Mouse (Mus musculus) limb, embryonic 11.5 days (tissue): ENCODE measurements around the gene Bicdl2. TPM values are rescaled to one million over a fixed set of nuclear protein-coding genes. Genes with fewer than 3 reads are reported as not detected.

Experiments used
- ATAC-seq: fragments of 200-750 bp; cut with Nextera tagmentation; 2 replicates; pipeline ENCODE4 v1.8.0; 2017; ENCODE audit warnings: low read depth; ENCODE audit not compliant: insufficient number of reproducible peaks, low FRiP score, low TSS enrichment
- DNase-seq: peaks from one replicate; pipeline ENCODE4 v3.0.0-alpha.2; 2015; ENCODE audit warnings: low spot score
- H3K27ac ChIP-seq: fragments of 300-500 bp; sonication (generic); replicated peaks from 2 replicates; pipeline ENCODE4 v1.5.1; 2014; ENCODE audit warnings: low read depth, mild to moderate bottlenecking, low read length
- H3K27me3 ChIP-seq: fragments of 300-500 bp; sonication (generic); 2 replicates; pipeline ENCODE4 v1.6.1; 2014; ENCODE audit warnings: mild to moderate bottlenecking, low read length, mixed read lengths; ENCODE audit not compliant: control insufficient read depth, insufficient read depth
- H3K36me3 ChIP-seq: fragments of 300-500 bp; sonication (generic); 2 replicates; pipeline ENCODE4 v1.6.1; 2014; ENCODE audit warnings: mild to moderate bottlenecking, low read length, moderate library complexity, mixed read lengths; ENCODE audit not compliant: control insufficient read depth, insufficient read depth
- H3K4me1 ChIP-seq: fragments of 300-500 bp; sonication (generic); 2 replicates; pipeline ENCODE4 v1.6.1; 2014; ENCODE audit warnings: low read length, mixed read lengths; ENCODE audit not compliant: control insufficient read depth, insufficient read depth
- H3K4me2 ChIP-seq: fragments of 300-500 bp; sonication (generic); 2 replicates; pipeline ENCODE4 v1.6.1; 2014; ENCODE audit warnings: low read depth, mild to moderate bottlenecking, moderate library complexity; ENCODE audit not compliant: severe bottlenecking
- H3K4me3 ChIP-seq: fragments of 300-500 bp; sonication (generic); 2 replicates; pipeline ENCODE4 v1.5.1; 2014; ENCODE audit warnings: low read depth, low read length
- H3K9ac ChIP-seq: fragments of 300-500 bp; sonication (generic); 2 replicates; pipeline ENCODE4 v1.6.1; 2014; ENCODE audit warnings: mild to moderate bottlenecking, low read length
- H3K9me3 ChIP-seq: fragments of 300-500 bp; sonication (generic); 2 replicates; pipeline ENCODE4 v1.6.1; 2016; ENCODE audit warnings: low read length; ENCODE audit not compliant: control insufficient read depth
- WGBS: fragments of 180-500 bp; shearing (Covaris S2); extraction: QIAGEN DNeasy Blood & Tissue Kit; methylation state at CpG from one replicate; pipeline ENCODE4 v1.1.7; 2014; 5-methylcytosine and 5-hydroxymethylcytosine counted together
- polyA plus RNA-seq: library from polyadenylated mRNA; unstranded; fragments of >200 nt; fragmentation: Nextera tagmentation; extraction: Ambion mirVana; gene quantifications from 2 replicates; pipeline ENCODE4 v1.2.1, GENCODE M21; 2014

Bicdl2 gene
- polyA plus RNA-seq, 1 experiment from 2014 or later: 1.3 TPM

- WGBS: 0% methylated on average over 3 of the region's 3 CpGs
- Histone ChIP-seq H3K27me3 (no peaks in the 10 kb centered on the region), H3K4me2 (no peak overlapping the region), H3K4me1 (no peaks in the 10 kb centered on the region), H3K36me3 (no peaks in the 10 kb centered on the region), H3K27ac (no peak overlapping the region), H3K9ac (no peak overlapping the region), H3K4me3 (no peak overlapping the region), H3K9me3 (no peaks in the 10 kb centered on the region)
- DNase-seq (peak; percentile 90), ATAC-seq (no peak; the same call in 1 of the 2 replicates)
Measured at GRCm38 (mm10) chr17:23706212-23706611, 45.9 kb downstream of the Bicdl2 start.

GRCm38 (mm10) chr17:23717003-23717402, 56.7 kb downstream of the Bicdl2 start:
- no peaks in the 10 kb centered on the region for H3K27me3 ChIP-seq
- DNase-seq: no peak
- WGBS: 54% methylated on average over 2 of the region's 2 CpGs

More at GRCm38 (mm10) chr17:23717003-23717402, 56.7 kb downstream of the Bicdl2 start:
- no peak for ATAC-seq
- H3K36me3 ChIP-seq: no peaks in the 10 kb centered on the region
- H3K27ac ChIP-seq: no peak overlapping the region
- no peak overlapping the region for H3K4me2 ChIP-seq
- no peaks in the 10 kb centered on the region for H3K4me1 ChIP-seq
- no peak overlapping the region for H3K4me3 ChIP-seq
- no peaks in the 10 kb centered on the region for H3K9me3 ChIP-seq
- H3K9ac ChIP-seq: no peak overlapping the region

Other genes starting within 250 kb of the Bicdl2 start
- gene Vmn2r117, start 180.8 kb upstream of the Bicdl2 start, polyA plus RNA-seq: not detected in 2 replicates
- 24.4 and 25.6 TPM in 2 replicates for gene Zfp213, start 96.3 kb upstream of the Bicdl2 start, polyA plus RNA-seq
- 20.5 and 22.7 TPM in 2 replicates for gene Zfp13, start 61.0 kb upstream of the Bicdl2 start, polyA plus RNA-seq
- gene Zscan10, start 59.6 kb upstream of the Bicdl2 start, polyA plus RNA-seq: 0.24 and 0.80 TPM in 2 replicates
- 0.45 and 0.63 TPM in 2 replicates for gene Mmp25, start 15.2 kb upstream of the Bicdl2 start, polyA plus RNA-seq
- 45.5 and 53.0 TPM in 2 replicates for gene Hcfc1r1, start 13.1 kb downstream of the Bicdl2 start, polyA plus RNA-seq
- gene Thoc6, start 13.4 kb downstream of the Bicdl2 start, polyA plus RNA-seq: 54.8 and 58.1 TPM in 2 replicates
- gene Tnfrsf12a, start 17.0 kb downstream of the Bicdl2 start, polyA plus RNA-seq: 4.3 and 5.0 TPM in 2 replicates
- 21.3 and 23.3 TPM in 2 replicates for gene Cldn6, start 18.7 kb downstream of the Bicdl2 start, polyA plus RNA-seq
- gene Cldn9, start 23.5 kb downstream of the Bicdl2 start, polyA plus RNA-seq: 7.4 and 7.6 TPM in 2 replicates
- gene 1520401A03Rik, start 62.3 kb downstream of the Bicdl2 start, polyA plus RNA-seq: 0.09 and 0.13 TPM in 2 replicates
- gene Pkmyt1, start 65.8 kb downstream of the Bicdl2 start, polyA plus RNA-seq: 47.8 and 51.6 TPM in 2 replicates
- gene Paqr4, start 80.4 kb downstream of the Bicdl2 start, polyA plus RNA-seq: 7.4 and 7.7 TPM in 2 replicates
- gene Kremen2, start 85.3 kb downstream of the Bicdl2 start, polyA plus RNA-seq: 14.8 and 16.2 TPM in 2 replicates
- 125 and 129 TPM in 2 replicates for gene Flywch1, start 111.1 kb downstream of the Bicdl2 start, polyA plus RNA-seq
- 51.4 and 55.7 TPM in 2 replicates for gene Flywch2, start 125.6 kb downstream of the Bicdl2 start, polyA plus RNA-seq
- gene Srrm2, start 130.0 kb downstream of the Bicdl2 start, polyA plus RNA-seq: 508 and 532 TPM in 2 replicates
- gene Elob, start 168.6 kb downstream of the Bicdl2 start, polyA plus RNA-seq: 1,135 and 1,167 TPM in 2 replicates
- gene Prss33, start 175.6 kb downstream of the Bicdl2 start, polyA plus RNA-seq: not detected in 2 replicates
- gene Prss32, start 183.3 kb downstream of the Bicdl2 start, polyA plus RNA-seq: not detected in 2 replicates
- 2.5 and 2.6 TPM in 2 replicates for gene Prss41, start 183.7 kb downstream of the Bicdl2 start, polyA plus RNA-seq
- not detected in 2 replicates for gene Prss21, start 207.6 kb downstream of the Bicdl2 start, polyA plus RNA-seq
- gene Dcpp1, start 220.4 kb downstream of the Bicdl2 start, polyA plus RNA-seq: not detected in 2 replicates
- not detected in 2 replicates for gene Dcpp2, start 220.4 kb downstream of the Bicdl2 start, polyA plus RNA-seq